Mouse (Mus musculus) lung, embryonic 14.5 days (tissue): ENCODE results near the gene Capg. TPM values are rescaled to one million over a fixed set of nuclear protein-coding genes. Genes with fewer than 3 reads are reported as not detected.

Experiments used
- ATAC-seq: fragments of 200-750 bp; cut with Nextera tagmentation; 2 replicates; pipeline ENCODE4 v1.8.0; 2017; ENCODE audit warnings: mild to moderate bottlenecking, moderate TSS enrichment, moderate library complexity; ENCODE audit not compliant: insufficient read depth
- DNase-seq: peaks from one replicate; pipeline ENCODE4 v3.0.0-alpha.2; 2015
- H3K27ac ChIP-seq: fragments of 300-500 bp; sonication (generic); 2 replicates; pipeline ENCODE4 v1.5.1; 2014; ENCODE audit warnings: low read depth, mild to moderate bottlenecking, moderate library complexity
- H3K27me3 ChIP-seq: fragments of 300-500 bp; sonication (generic); 2 replicates; pipeline ENCODE4 v1.6.1; 2014; ENCODE audit warnings: low read length, control low read depth; ENCODE audit not compliant: insufficient read depth
- H3K36me3 ChIP-seq: fragments of 300-500 bp; sonication (generic); 2 replicates; pipeline ENCODE4 v1.6.1; 2014; ENCODE audit warnings: control low read depth; ENCODE audit not compliant: insufficient read depth
- H3K4me1 ChIP-seq: fragments of 300-500 bp; sonication (generic); 2 replicates; pipeline ENCODE4 v1.6.1; 2014; ENCODE audit warnings: antibody characterized with exemption, control low read depth; ENCODE audit not compliant: insufficient read depth
- H3K4me2 ChIP-seq: fragments of 300-500 bp; sonication (generic); 2 replicates; pipeline ENCODE4 v1.6.1; 2014; ENCODE audit warnings: mild to moderate bottlenecking
- H3K4me3 ChIP-seq: fragments of 300-500 bp; sonication (generic); 2 replicates; pipeline ENCODE4 v1.5.1; 2014; ENCODE audit warnings: low read depth, low read length
- H3K9ac ChIP-seq: fragments of 300-500 bp; sonication (generic); 2 replicates; pipeline ENCODE4 v1.6.1; 2014
- H3K9me3 ChIP-seq: fragments of 300-500 bp; sonication (generic); 2 replicates; pipeline ENCODE4 v1.6.1; 2016; ENCODE audit warnings: low read depth, low read length, control low read depth
- CTCF ChIP-seq: IDR thresholded peaks from 2 replicates; pipeline ENCODE4 v1.5.1; 2016; ENCODE audit warnings: antibody characterized with exemption, low read depth
- WGBS: fragments of 180-500 bp; shearing (Covaris S2); extraction: QIAGEN DNeasy Blood & Tissue Kit; methylation state at CpG from one replicate; pipeline ENCODE4 v1.1.7; 2014; 5-methylcytosine and 5-hydroxymethylcytosine counted together
- polyA plus RNA-seq: library from polyadenylated mRNA; unstranded; fragments of >200 nt; fragmentation: Nextera tagmentation; extraction: Ambion mirVana; gene quantifications from 2 replicates; pipeline ENCODE4 v1.2.1, GENCODE M21; 2014

Capg gene
- polyA plus RNA-seq, 1 experiment from 2014 or later: 40.5 TPM

DNA sequence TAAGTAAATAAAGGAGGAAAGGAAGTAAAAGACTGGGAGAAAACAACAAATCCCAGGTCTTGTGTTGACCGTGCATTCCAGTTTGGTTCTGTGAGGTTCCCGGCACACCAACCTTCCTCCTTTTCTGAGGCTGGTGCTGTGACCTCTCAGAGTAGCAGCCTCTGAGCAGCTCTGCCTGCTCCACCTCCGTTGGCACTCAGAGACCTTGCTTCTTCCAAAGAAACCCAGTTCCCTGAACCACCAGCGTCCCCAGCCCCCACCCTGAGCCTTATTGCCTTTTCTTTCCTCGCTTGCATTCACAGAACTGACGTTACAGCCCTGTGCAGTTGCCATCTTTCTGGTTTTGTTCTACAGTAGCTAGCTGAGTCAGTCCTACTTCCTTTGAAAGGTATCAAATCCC lies 56.0 kb downstream of the Capg start:
- H3K4me3 ChIP-seq: no peak overlapping the region
- H3K9ac ChIP-seq: no peak overlapping the region
- WGBS: 80% methylated on average over 6 of the region's 6 CpGs
- no peaks in the 10 kb centered on the region for H3K27me3 ChIP-seq
- DNase-seq (no peak), ATAC-seq (no peak)
- H3K9me3 ChIP-seq: no peaks in the 10 kb centered on the region
- H3K4me1 ChIP-seq: 0 out of 2 replicates have a peak, but pooled peaks cover 10% of the 10 kb centered on the region
- no peak overlapping the region for H3K27ac ChIP-seq
- no peak overlapping the region for H3K4me2 ChIP-seq
- TF ChIP-seq CTCF: no peak
- peaks cover 10% of the 10 kb centered on the region; the same call in 1 of the 2 replicates for H3K36me3 ChIP-seq

DNA sequence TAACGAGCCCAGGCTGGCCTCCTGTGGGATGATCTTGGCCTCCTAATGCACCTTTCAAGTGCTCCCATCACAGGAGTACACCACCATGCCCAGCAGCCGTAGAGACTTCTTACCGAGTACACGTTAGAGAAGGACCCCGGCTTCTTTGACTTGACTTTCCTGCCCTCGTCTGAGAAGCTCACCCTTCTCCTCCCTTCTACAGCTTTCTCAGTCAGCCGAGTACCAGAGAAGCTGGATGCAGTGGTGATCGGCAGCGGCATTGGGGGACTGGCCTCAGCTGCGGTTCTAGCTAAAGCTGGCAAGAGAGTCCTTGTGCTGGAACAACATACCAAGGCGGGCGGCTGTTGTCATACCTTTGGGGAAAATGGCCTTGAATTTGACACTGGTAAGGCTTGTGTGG lies 56.6 kb downstream of the Capg start:
- no peak overlapping the region for H3K27ac ChIP-seq
- WGBS: 76% methylated on average over 12 of the region's 12 CpGs
- H3K4me1 ChIP-seq: 0 out of 2 replicates have a peak, but pooled peaks cover 10% of the 10 kb centered on the region
- no peak overlapping the region for H3K4me2 ChIP-seq
- ATAC-seq: no peak
- H3K4me3 ChIP-seq: no peak overlapping the region
- no peaks in the 10 kb centered on the region for H3K9me3 ChIP-seq
- peaks cover 13% of the 10 kb centered on the region; the same call in 1 of the 2 replicates for H3K36me3 ChIP-seq
- DNase-seq: no peak
- no peak overlapping the region for H3K9ac ChIP-seq
- no peaks in the 10 kb centered on the region for H3K27me3 ChIP-seq
- TF ChIP-seq CTCF: no peak

DNA sequence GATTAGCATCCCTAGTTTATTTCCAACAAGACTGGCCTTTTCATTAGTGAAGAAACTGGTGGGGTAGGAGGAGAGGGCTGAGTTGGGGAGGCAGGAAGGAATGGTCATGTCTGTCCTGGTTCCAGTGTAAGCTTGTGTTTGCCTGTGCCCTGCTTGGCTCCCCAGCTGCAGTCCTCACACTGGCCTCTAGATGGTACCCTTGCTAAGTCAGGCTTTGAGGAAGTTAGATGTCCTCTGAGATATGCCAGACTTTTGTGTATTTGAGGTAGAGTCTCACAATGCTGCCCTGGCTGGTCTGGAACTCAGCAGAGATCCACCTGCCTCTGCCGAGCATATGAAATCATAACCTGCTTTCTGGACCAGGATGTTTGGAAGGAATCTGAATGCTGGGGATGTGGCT lies 57.5 kb downstream of the Capg start:
- 35% methylated on average over 1 of the region's 1 CpGs for WGBS
- H3K4me3 ChIP-seq: no peak overlapping the region
- H3K27ac ChIP-seq: no peak overlapping the region
- H3K9me3 ChIP-seq: no peaks in the 10 kb centered on the region
- no peak overlapping the region for H3K4me2 ChIP-seq
- no peak for ATAC-seq
- no peak overlapping the region for H3K9ac ChIP-seq
- TF ChIP-seq CTCF: peak; percentile 91
- H3K4me1 ChIP-seq: 0 out of 2 replicates have a peak, but pooled peaks cover 10% of the 10 kb centered on the region
- no peaks in the 10 kb centered on the region for H3K27me3 ChIP-seq
- DNase-seq: peak; percentile 89
- H3K36me3 ChIP-seq: peaks cover 23% of the 10 kb centered on the region

DNA sequence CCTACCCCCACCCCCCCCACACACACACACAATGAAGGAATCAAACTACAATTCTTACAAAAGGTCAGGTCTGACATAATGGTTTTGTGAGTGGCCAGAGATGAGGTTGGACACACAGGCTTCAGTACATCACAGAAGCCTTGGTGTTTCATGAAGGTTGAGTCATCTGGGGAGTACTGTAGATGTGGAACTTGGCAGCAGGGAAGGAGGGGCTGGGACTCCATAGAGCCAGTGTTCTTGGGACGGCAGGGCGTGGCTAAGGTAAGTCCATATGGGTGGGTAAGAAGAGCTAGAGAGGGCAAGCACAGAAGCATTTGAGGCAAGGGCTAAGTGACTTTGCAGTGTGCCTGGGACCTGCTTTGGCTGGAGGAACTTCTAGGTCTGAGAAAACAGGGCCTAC lies 59.9 kb downstream of the Capg start:
- Histone ChIP-seq H3K27me3 (no peaks in the 10 kb centered on the region), H3K4me1 (0 out of 2 replicates have a peak, but pooled peaks cover 5% of the 10 kb centered on the region), H3K4me3 (no peak overlapping the region), H3K9me3 (no peaks in the 10 kb centered on the region), H3K9ac (no peak overlapping the region), H3K4me2 (no peak overlapping the region), H3K36me3 (peaks cover 41% of the 10 kb centered on the region), H3K27ac (no peak overlapping the region)
- WGBS: 77% methylated on average over 2 of the region's 2 CpGs
- DNase-seq: no peak
- TF ChIP-seq CTCF: no peak
- ATAC-seq: no peak

DNA sequence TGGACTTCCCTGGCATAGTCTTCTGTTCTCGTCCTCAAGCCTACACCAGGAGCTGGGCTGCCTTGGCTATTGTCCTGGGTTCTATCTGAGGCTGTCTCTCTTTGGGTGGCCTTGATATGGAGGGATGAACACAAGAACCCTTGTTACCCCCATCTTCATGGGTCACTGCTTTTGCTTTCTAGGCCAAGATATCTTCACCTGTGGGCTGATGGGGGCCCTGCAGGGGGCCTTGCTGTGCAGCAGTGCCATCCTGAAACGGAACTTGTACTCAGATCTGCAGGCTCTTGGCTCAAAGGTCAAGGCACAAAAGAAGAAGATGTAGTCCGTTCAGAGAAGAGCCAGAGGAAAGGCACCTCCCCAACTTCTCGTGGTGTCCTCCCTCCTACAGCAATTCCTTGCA lies 62.9 kb downstream of the Capg start:
- H3K4me2 ChIP-seq: no peak overlapping the region
- WGBS: 82% methylated on average over 4 of the region's 4 CpGs
- no peaks in the 10 kb centered on the region for H3K27me3 ChIP-seq
- no peaks in the 10 kb centered on the region for H3K9me3 ChIP-seq
- no peak for TF ChIP-seq CTCF
- no peaks in the 10 kb centered on the region for H3K4me1 ChIP-seq
- no peak overlapping the region for H3K4me3 ChIP-seq
- H3K9ac ChIP-seq: no peak overlapping the region
- no peak overlapping the region for H3K27ac ChIP-seq
- DNase-seq (no peak), ATAC-seq (no peak)
- peaks cover 69% of the 10 kb centered on the region for H3K36me3 ChIP-seq

DNA sequence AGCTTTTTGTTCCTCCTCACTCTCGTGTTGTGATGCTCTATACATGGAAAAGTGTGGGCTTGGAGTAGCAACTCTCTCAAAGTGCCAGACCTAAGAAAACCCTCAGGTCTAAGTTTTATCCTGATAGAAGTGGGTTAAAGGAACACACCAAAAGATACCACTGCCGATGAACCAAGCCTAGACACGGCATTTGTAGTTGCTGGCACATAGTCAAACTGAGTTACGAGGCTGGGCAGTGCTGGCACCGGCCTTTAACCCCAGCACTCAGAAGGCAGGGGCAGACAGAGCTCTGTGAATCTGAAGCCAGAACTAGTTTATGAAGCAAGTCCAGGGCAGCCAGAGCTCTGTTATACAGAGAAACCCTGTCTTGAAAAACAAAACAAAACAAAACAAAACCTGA lies 63.5 kb downstream of the Capg start:
- ATAC-seq (no peak), DNase-seq (no peak)
- TF ChIP-seq CTCF: no peak
- Histone ChIP-seq H3K4me1 (no peaks in the 10 kb centered on the region), H3K4me2 (no peak overlapping the region), H3K4me3 (no peak overlapping the region), H3K27me3 (no peaks in the 10 kb centered on the region), H3K9me3 (no peaks in the 10 kb centered on the region), H3K27ac (no peak overlapping the region), H3K9ac (no peak overlapping the region), H3K36me3 (peaks cover 72% of the 10 kb centered on the region)
- 78% methylated on average over 5 of the region's 5 CpGs for WGBS

DNA sequence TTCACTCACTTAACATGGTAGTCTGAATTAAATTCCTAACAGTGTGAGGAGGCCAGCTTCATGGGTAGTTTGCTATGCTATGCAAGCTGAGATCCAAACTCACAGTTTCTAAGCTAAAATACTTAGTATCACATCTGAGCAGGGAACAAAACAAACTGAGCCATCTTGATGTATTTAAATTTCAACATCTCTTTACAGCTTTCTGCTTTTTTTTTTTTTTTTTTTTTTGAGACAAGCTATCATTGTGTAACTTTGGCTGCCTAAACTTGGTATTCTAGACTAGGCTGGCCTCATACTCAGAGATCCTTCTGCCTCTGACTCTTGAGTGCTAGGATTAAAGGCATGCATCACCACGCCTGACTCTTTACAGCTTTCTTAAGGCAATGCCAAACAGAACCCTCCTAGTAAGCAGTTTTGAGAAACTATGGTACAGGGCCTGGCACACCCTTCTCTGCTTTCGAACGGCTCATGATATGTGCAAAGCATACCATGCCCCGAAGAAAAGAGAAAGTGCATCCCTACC lies 64.5 kb downstream of the Capg start:
- Histone ChIP-seq H3K9ac (no peak overlapping the region), H3K4me1 (no peaks in the 10 kb centered on the region), H3K4me2 (no peak overlapping the region), H3K4me3 (no peak overlapping the region), H3K27me3 (no peaks in the 10 kb centered on the region), H3K36me3 (peaks cover 80% of the 10 kb centered on the region), H3K9me3 (no peaks in the 10 kb centered on the region), H3K27ac (no peak overlapping the region)
- TF ChIP-seq CTCF: no peak
- ATAC-seq (no peak), DNase-seq (no peak)
- 93% methylated on average over 4 of the region's 4 CpGs for WGBS
